Mouse (Mus musculus) spleen, adult 12 weeks (tissue): Measurements from ENCODE around the gene ccdc198.
"Not testable (repeated sequence)": the region's sequence is repeated elsewhere in the genome, so short reads cannot be mapped to it uniquely, and the experiment has no call there.

Source experiments
- DNase-seq: peaks from one replicate; pipeline ENCODE4 v3.0.0; 2022; ENCODE audit warnings: low spot score

Gene ccdc198

DNA sequence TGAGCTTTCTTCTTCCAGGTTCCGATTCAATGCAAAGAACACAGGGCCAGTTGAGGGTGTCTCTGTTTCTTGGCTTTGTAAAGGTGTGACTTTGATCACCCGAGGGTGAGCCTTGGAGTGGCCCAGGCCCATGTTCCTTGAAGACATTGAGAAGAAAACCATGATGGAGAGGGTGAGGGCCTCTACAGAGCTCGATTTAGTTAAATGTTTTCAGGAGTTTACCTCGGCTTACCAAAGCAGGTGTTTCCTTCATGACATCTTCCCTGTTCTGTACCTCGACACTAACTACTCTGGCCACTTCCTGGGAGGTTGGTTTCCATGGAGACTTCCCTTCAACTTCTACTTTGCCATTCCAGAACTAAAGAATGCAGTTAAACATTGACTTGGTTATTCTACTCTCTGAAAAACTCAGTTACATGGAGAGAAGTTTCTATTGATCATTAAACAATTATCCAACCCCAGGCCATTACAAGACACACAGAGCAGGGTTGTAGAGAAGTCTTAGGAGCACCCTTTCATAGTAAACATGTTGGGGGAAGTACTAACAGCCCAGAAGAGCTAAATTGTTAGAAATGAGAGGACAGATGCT is at the start of gene ccdc198:
TSS of gene ccdc198 (minus strand) at position 349 of the 589 bp plus-strand sequence.
- DNase-seq = no peak

DNA sequence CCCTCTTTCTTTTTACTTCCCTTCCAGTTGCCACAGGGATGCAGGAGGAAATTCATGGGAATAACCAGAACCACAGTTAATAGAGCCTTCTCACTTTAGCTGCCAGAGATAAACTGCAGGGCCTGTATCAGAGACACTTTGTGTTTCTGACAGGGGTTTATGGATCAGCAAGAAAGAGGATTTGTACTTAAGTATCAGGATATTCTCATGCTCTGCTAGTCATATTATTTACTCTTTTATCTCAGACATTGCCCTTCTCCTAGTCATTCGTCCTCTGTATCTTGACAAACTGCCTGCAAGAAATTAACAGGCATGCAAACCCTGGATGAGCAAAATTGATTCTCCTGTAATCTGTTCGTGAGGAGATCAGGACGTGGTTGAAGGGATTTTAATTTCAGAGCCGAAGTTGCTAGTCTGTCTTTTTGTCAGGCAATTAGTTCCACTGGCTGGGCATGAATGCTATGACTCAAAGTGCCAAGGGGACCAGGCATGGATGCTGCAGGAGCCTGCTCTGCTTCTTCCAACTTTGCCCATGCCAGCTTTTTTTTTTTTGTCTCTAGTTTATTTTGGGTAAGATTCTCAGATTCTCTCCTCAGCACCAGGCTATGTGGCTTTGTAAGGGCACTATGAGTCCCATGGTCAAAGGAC is 48.7 kb upstream of the ccdc198 start:
- no peak for DNase-seq

DNA sequence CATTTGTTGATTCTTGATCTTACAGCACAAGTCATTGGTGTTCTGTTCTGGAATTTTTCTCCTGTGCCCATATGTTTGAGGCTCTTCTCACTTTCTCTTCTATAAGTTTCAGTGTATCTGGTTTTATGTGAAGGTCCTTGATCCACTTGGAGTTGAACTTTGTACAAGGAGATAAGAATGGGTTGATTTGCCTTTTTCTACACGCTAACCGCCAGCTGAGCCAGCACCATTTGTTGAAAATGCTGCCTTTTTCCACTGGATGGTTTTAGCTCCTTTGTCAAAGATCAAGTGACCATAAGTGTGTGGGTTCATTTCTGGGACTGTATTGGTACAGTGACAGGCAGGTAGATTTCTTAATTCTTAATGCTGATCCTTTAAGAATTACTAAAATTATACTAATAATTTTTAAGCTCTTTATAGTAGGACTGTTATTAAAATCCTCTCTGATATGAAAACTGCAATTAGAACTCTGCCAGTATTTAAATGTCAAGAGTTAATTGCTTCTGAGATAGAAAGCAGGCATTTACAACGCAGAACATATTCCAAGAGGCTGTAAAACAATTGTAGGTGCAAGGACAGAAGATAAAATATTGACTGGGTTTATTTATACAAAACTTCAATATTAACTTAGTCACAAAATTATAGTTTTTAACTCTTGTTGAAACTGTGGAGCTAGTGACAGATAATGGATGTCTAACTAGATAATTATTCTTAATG is 44.9 kb upstream of the ccdc198 start:
- DNase-seq = no peak

DNA sequence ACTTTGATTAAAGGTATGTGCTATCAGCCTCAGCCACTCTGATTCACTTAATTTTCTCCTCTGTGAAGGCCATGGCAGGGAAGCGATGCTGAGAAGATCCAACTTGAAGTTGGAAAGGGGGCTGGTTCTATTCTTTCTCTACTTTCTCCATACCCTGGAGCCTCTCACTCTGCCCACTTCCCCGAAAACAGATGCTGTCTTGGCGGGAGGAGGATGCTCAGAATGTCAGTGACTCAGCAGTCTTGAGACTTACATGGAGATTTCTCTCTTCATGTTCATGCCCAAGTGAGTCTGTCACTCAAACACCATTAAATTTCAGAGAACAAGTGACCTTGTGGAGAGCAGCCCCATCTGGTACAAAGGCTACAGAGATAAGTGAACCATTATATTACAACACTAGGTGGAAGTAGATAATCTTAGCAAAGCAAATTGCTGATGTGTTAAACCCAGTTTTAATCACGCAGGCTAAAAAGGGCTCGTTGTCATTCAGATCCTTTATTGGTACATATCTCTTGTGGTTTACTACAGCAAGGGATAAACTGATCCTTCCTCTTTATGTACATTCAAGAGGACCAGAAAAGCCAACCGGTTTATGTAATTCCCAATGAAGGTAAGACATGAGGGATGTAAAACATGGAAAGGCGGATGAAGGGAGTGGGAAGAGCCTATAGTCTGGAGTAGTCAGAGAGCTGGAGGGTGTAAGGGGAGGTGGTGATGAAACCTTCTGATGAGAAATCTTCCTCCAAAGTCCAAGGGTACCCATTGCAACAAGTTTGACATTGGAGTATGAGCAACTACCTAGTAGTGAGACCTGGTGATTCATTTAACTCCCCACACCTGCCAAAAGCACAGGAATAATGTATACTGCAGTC is 38.7 kb upstream of the ccdc198 start:
- no peak for DNase-seq

DNA sequence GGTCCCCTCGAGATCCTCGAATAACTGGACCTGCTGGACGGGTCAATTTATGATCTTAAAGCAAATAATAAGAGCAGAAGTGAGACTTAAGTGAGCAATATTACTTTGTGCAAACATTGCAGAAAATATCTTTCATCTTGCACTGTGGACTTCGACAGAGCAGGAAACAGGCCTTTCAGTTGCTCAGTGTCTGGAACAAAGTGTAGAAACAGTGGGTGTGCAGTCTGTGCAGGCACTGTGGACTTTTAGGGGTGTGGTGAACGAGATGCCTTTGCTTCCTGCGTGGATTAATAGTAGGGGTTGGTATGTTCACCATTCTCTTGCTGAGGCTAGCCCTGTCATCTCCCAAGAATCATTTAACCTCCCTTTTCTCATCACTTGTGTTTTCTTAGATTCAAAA is 33.6 kb upstream of the ccdc198 start:
- DNase-seq = no peak

DNA sequence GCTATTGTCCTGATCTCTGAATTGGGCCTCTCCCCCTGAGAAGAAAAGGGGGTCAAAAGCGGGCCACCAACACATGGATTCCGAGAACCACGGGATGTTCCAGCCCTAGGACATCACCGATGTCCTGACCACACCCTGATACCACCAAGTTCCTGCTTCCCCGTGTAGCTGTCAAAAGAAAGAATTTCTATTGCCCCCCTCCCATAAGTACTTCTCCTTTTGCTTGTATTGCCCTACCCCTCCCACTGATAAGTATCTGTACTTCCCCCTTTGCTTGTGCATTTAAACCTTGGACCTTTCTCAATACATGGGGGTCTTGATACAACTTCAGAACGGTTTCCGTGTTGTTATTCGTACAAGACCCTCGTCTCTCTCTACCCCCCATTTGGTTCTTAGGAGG is 33.2 kb upstream of the ccdc198 start:
- not testable (repeated sequence) for DNase-seq

DNA sequence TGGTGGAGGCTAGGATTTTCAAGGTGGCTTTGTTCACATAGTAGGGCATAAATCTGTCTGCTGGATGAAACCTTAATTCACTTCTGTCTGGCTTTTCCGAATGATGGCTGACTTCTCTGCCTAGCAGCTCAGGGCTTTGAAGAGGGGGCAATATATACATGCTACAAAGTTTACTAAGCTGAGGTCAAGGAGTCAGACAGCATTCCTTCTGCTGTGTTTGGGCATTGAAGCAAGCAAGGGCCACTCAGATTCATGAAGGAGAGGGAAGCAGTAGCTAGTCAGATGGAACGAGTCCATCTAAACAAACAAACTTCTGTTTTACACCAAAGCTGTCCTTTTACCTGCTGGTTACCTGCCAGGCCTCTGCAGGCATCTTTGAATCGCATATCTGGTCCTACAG is 32.4 kb upstream of the ccdc198 start:
- DNase-seq = no peak

DNA sequence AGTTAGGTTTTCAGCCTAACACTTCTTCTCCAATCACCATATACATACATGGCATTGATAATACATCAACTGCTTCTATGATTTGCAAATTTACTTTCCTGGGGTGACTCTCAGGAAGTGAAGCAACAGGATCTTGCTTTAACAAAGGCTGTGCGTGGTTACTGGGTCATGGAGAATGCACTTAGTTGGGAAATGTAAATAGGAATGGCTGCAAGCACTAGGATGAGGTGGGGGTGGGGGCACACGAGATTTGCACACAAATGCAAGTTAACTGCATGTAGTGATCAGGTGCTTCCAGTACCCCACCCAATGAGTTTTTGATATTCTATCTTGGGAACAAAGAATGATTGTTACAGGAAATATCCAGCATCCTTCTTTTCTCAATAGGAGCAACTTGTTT is 30.1 kb upstream of the ccdc198 start:
- no peak for DNase-seq

DNA sequence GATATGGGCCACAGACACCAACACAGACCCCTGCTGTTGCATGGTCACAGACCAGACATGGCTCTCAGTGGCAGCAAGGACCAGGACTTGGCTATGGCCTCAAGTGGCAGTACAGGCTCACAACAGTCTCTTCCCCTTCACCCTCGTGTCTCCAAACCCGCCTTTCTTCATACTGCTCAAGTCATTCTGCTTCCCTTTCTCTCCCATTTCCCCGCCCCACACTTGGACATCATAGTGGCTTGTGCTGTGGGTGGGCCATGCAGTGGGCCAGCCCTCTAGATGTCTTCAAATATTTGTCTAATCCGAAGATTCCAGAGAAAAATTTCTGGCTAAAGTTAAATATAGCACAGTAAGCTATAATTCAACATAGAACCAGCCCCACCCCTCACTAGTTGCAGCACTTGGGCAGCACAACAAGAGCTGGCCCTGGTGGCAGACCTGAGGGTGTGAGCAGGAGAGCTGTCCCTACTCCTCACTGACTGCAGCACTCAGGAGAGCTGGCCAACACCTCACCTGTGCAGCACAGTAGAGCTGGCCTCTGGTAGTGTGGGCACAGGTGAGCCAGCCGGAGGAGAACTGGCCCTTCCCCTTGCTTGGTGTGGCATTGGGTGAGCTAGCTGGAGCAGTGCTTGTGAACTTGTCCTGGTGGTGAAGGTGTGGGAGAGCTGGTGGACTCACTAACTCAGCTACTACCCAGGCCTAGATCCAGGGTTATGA is 20.2 kb upstream of the ccdc198 start:
- no peak for DNase-seq

DNA sequence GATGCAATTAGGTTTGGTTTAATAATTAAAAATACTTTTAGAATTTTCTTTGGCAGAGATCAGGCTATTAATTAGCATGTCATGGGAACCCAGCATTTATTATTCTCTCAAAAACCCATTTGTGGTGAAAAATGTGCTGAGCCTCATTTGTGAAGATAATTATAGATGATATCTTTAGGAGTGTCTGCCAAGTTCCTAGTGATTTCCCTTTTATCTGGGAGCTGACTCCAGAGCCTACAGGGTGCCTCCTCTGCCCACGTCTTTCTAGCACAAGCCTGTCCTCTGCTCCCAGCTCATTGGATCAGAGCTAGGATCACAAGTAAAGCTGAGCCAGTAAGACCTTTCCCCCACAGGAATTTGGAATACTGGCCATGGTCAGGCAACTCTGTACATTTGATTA is 3.8 kb downstream of the ccdc198 start:
- no peak for DNase-seq

DNA sequence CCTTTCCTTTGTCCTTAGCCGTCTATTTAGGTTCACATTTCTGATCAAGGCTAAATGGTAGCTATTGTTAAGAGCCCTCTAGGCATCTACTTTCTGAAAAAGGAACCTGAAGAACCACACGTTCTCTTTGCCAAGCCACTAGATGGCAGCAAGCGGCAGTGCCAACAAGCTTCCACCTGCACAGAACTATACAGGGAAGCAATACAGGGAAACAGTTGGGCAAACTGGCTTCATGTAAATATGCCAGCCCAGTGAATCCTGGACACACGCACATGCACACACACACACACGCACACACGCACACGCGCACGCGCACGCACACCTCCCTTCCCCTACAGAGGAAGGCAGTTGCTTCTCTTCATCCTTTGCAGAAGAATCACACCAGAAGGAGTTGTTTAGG is 7.1 kb downstream of the ccdc198 start:
- DNase-seq = no peak

DNA sequence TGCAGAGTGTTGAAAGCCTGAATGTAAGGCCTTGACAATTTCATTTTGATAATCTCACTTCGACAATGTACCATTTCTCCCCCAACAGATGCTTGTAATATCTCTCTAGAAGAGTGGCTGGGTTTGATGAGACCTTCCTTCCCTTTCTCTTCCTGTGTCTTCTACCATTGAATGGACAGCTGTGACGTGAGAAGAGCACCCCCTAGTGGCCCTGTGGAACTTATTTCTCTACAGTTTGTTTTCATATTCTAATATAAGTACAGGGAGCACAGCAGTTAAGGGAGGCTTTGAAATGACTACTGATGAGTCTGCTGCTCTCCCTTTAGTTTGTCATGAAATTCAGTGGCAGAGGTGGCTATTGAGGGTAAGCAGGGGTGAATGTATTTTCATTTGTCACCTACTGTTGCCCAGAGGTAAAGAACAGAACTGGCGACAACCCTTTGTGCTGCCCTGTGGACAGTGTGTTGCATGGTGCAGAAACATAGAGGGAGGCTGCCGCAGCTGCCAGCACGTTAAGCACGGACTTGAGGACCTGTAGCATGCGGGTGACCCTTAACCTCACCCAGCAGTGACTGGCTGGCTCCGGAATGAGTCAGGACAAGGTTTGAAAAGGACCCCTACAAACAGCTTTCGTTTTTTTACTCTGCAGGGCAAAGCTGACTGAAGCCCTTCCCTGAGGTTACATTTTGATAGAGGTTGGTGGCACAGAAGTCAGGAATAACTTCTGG is 10.3 kb downstream of the ccdc198 start:
- DNase-seq = no peak

DNA sequence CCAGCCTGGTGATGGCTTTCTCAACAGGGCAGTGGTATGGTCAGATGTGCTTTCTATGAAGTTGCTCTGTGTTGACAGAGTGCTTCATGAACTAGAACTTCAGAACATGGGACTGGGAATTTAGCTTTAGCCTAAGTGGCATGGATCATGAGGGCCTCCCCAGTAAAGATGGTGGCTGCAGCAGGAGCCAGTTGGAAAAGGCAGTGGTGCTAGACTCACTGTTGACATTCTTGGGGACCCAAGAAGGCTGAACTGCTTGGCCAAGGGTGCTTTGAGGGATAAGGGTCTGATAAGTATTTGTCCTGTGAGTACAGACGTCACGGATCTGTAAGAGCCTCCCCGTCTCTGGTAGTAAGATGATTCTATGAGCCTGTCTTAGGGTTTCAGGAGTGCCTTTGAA is 13.4 kb downstream of the ccdc198 start:
- DNase-seq = no peak

DNA sequence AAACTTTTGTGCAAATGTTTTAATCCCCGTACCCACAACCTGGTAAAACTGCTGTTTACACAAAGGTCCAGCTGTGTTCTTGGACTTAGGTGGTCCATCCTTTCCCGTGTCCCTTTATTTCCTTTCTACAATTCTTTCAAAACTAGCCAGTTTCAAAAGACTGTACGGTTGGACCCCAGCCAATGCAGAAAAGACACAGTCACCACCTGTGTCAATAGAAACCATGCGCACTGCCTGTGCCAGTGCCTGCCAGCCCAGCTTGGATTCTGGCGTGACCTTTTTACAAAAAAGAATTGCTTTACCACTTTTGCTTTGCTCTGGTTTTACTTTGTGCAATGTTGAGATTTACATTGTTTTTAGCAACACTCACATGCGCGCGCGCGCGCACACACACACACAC is 18.3 kb downstream of the ccdc198 start:
- DNase-seq = no peak

DNA sequence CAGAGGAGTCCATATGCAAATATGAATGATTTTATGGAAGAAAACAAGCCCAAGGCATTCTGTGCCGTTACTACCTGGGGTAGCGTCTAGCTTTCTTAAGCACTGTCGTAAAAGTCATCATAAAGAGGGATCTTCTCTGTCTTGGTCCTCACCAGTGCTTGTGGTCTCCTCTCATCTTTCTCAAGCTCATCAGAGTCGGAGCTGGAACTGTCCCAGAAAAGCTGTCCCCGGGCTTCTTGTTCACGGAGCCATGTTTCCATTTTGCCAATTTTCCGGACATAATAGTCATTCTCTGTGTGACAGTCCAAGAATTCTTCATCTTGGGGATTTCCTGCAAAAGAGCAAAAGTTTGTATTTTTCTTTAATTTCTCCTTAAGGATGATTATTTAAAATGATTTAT is 18.8 kb downstream of the ccdc198 start:
- DNase-seq = no peak

DNA sequence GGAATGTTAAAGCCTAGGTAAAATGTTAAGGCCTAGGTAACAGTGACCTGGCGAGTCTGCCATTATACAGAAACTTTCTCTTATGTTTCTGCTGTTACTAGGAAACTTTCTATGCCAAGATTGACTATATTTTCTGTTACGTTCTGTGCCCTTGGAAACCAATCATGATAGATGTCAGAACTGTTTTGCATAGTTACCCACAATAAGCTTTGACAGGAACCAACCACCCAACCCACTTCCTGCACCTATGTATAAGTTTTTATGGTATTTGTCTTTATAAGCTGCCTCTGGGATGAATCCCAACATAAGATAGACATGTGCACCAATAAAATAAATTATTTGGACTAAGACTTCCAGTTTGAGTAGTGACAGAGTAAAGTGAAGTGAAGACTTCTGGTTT is 23.5 kb downstream of the ccdc198 start:
- DNase-seq = no peak

DNA sequence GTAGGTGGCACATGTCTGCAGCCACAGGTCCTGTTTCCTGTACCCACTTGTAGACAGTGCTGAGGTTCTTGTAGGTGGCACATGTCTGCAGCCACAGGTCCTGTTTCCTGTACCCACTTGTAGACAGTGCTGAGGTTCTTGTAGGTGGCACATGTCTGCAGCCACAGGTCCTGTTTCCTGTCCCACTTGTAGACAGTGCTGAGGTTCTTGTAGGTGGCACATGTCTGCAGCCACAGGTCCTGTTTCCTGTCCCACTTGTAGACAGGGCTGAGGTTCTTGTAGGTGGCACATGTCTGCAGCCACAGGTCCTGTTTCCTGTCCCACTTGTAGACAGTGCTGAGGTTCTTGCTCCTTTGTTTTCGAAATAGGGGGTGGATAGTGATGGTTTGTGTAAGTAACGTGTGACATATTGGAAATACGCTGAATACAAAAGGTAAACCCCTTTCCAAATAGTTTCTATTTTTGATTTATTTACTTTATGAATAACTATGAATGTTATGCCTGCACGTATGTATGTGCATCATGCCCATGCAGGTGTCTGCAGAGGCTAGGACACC is 25.7 kb downstream of the ccdc198 start:
- not testable (repeated sequence) for DNase-seq

DNA sequence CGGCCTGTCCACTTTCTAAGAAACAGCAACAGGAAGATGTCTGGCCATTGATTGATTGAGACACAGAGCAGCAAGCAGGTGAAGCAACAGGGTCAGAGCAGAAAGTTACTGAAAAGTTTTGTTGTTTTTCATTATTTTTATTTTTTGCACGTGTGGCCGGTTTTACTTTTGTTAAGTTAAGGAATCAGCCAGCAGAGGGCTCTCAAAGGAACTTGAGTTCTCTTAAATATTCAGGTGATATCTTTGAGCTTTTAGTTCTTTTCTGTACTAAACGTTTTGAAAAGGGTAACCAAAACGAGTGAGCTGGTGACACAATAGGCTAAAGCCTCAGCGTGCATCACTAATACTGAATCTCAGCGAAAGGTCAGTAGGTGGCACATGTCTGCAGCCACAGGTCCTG is 26.6 kb downstream of the ccdc198 start:
- no peak for DNase-seq

DNA sequence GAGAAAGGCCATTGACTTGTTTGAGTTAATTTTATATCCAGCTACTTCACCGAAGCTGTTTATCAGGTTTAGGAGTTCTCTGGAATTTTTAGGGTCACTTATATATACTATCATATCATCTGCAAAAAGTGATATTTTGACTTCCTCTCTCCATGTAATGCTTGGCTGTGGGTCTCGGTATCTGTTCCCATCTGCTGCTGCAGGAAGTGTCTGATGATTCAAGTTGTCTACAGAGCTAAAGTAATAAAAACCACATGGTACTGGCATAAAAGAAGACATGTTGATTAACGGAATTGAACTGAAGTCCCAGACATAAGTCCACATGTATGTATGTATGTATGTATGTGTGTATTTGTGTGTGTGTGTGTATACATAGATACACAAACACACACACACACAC is 35.1 kb downstream of the ccdc198 start:
- DNase-seq = not testable (repeated sequence)

DNA sequence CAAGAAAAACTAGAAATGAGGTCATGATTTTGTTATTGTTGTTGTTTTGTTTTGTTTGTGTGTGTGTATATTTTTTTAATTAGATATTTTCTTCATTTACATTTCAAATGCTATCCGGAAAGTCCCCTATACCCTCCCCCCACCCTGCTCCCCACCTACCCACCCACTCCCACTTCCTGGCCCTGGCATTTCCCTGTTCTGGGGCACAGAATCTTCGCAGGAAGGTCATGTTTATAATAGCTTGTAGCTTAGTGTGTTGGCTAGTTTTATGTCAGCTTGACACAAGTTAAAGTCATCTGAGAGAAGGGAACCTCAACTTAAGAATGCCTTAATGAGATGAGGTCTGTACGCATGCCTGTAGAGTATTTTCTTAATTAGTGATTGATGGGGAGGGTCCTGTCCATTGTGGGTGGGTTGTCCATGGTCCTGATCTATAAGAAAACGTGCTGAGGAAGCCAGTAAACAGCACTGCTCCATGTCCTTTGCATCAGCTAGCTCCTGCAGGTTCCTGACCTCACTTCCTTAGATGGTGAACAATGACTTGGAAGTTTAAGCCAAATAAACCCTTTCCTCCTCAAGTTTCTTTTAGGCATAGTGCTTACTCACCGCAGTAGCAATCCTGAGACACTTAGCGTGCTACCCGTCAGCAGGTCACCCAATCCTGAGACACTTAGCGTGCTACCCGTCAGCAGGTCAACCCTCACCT is 44.0 kb downstream of the ccdc198 start:
- DNase-seq = no peak
